ENCODE assay signal across 11 mouse cellular contexts in genomic region chr2:93537385-93537967, GRCm38 (mm10). TPM values are rescaled to one million over a fixed set of nuclear protein-coding genes. Genes with fewer than 3 reads are reported as not detected.
DNase-seq lines count a peak whose midpoint lies in the region; ATAC-seq and TF ChIP-seq lines count a peak whose summit lies in the region.
"Had no signal": no experiment of that assay in that cellular context is flagged by ENCODE, and none has a peak within 500 bp of the region (broad histone marks: within the 10 kb centered on the region; RNA-seq: fewer than 3 reads in every experiment).

No protein-coding gene starts in this region.

- peak; percentile 26 for TF ChIP-seq CTCF in gastrocnemius, adult 2 months (IDR thresholded peaks at IDR 0.05)

- H3K9me3 ChIP-seq in embryonic facial prominence, embryonic 12.5 days = no peaks in the 10 kb centered on the region
- no peaks in the 10 kb centered on the region for H3K9me3 ChIP-seq in liver, embryonic 13.5 days (replicated peaks)
- H3K9me3 ChIP-seq: limb, embryonic 15.5 days had no signal

- H3K4me2 ChIP-seq in embryonic facial prominence, embryonic 12.5 days (replicated peaks) = no peak overlapping the region
- H3K4me2 ChIP-seq in liver, embryonic 13.5 days = no peak overlapping the region
- H3K4me2 ChIP-seq: limb, embryonic 15.5 days had no signal

- H3K36me3 ChIP-seq in embryonic facial prominence, embryonic 12.5 days = no peaks in the 10 kb centered on the region
- no peaks in the 10 kb centered on the region for H3K36me3 ChIP-seq in liver, embryonic 13.5 days
- H3K36me3 ChIP-seq: limb, embryonic 15.5 days had no signal

- H3K4me1 ChIP-seq in embryonic facial prominence, embryonic 12.5 days = peaks cover 22% of the 10 kb centered on the region
- H3K4me1 ChIP-seq in liver, embryonic 13.5 days (replicated peaks) = no peaks in the 10 kb centered on the region

- intact Hi-C loops in gastrocnemius, adult 2 months (cut with DNase I) = no loop called here

- H3K9ac ChIP-seq in embryonic facial prominence, embryonic 12.5 days = no peak overlapping the region
- no peak overlapping the region for H3K9ac ChIP-seq in liver, embryonic 13.5 days
- H3K9ac ChIP-seq: limb, embryonic 15.5 days had no signal

- no peak overlapping the region for H3K4me3 ChIP-seq in gastrocnemius, adult 2 months
- H3K4me3 ChIP-seq in embryonic facial prominence, embryonic 12.5 days = no peak overlapping the region
- no peak overlapping the region for H3K4me3 ChIP-seq in liver, embryonic 13.5 days (replicated peaks)
- H3K4me3 ChIP-seq: limb, embryonic 15.5 days had no signal

- H3K27ac ChIP-seq in gastrocnemius, adult 2 months = no peak overlapping the region
- H3K27ac ChIP-seq in embryonic facial prominence, embryonic 12.5 days = peak overlapping the region; percentile 54; the same call in 1 of the 2 replicates
- H3K27ac ChIP-seq in liver, embryonic 13.5 days = no peak overlapping the region
- H3K27ac ChIP-seq: limb, embryonic 15.5 days had no signal

- H3K27me3 ChIP-seq in embryonic facial prominence, embryonic 12.5 days = no peaks in the 10 kb centered on the region
- no peaks in the 10 kb centered on the region for H3K27me3 ChIP-seq in liver, embryonic 13.5 days
- H3K27me3 ChIP-seq: limb, embryonic 15.5 days had no signal

- no peak for ATAC-seq in embryonic facial prominence, embryonic 12.5 days (ENCODE audit: insufficient number of reproducible peaks, insufficient read depth, low FRiP score, low TSS enrichment)
- ATAC-seq in liver, embryonic 13.5 days (ENCODE audit: low read depth) = no peak
- ATAC-seq in granulocyte monocyte progenitor cell, adult 5-6 weeks (replicated peaks; ENCODE audit: poor library complexity, severe bottlenecking) = no peak; the same call in 1 of the 2 replicates

- no peak for DNase-seq in gastrocnemius, adult 2 months
- no peak for DNase-seq in gastrocnemius, adult 18-20 months (ENCODE audit: low spot score)
- DNase-seq in 416B (ENCODE audit: low read depth) = peak; percentile 4
- DNase-seq in liver, embryonic 13.5 days = peak; percentile 4
- no peak for DNase-seq in kidney, postnatal 14 days
- no peak for DNase-seq in layer of hippocampus, postnatal 10 days (ENCODE audit: low spot score in 2 of 2)
- DNase-seq: cerebellum, adult 9-10 months had no signal

- WGBS in embryonic facial prominence, embryonic 12.5 days = 60% methylated on average over 3 of the region's 3 CpGs
- WGBS in liver, embryonic 13.5 days (ENCODE audit: insufficient replicate concordance) = 21% methylated on average over 3 of the region's 3 CpGs

RNA-seq across cellular contexts. Expression of gene Gm10803, which starts 22.9 kb away (rescaled TPM):
- total RNA-seq in gastrocnemius, adult 2 months (2021) = not detected
- total RNA-seq in gastrocnemius, adult 18-20 months (2021) = not detected
- not detected in 2 replicates for polyA plus RNA-seq in embryonic facial prominence, embryonic 12.5 days (2016; fragmentation: Nextera tagmentation; extraction: Ambion mirVana)
- not detected in 2 replicates for polyA plus RNA-seq in liver, embryonic 13.5 days (2015; fragmentation: Nextera tagmentation; extraction: Ambion mirVana)
- total RNA-seq in granulocyte monocyte progenitor cell, adult 5-6 weeks (2014; fragmentation: Nextera tagmentation) = not detected in 2 replicates
- not detected in 2 replicates for total RNA-seq in granulocyte monocyte progenitor cell, adult 5-6 weeks (2017)
- total RNA-seq in layer of hippocampus, postnatal 10 days (2021) = not detected
- total RNA-seq: gastrocnemius, postnatal 4 days had no signal
- polyA plus RNA-seq: limb, embryonic 15.5 days had no signal

Comparison
In these comparisons a context has a peak if more than half of its experiments do, and no peak if none do; other contexts are left out.
1. DNase-seq: peak in 416B (single experiment) and liver, embryonic 13.5 days (single experiment); none in gastrocnemius, adult 2 months (single experiment), gastrocnemius, adult 18-20 months (single experiment), kidney, postnatal 14 days (single experiment) and layer of hippocampus, postnatal 10 days (0 of 2).